Mouse (Mus musculus): ENCODE measurements around the gene Ypel2. TPM values are rescaled to one million over a fixed set of nuclear protein-coding genes. Genes with fewer than 3 reads are reported as not detected.
A peak's percentile ranks its signal among the peaks of the same experiment; 100 is the strongest.

Ypel2 gene
- total RNA-seq, 2 experiments from 2014 or later, result 26.1 to 31.3 TPM

GRCm38 (mm10) chr11:86965079-86965478 lies 28.4 kb downstream of the Ypel2 start:
- intact Hi-C loops (cut with DNase I), result loop anchor here (2.0 kb wide), 1 partner anchor 28 kb away; the partner anchor contains the start of gene Ypel2
- DNase-seq, result no peak

GRCm38 (mm10) chr11:86963698-86964097 lies 29.8 kb downstream of the Ypel2 start:
- intact Hi-C loops (cut with DNase I), result loop anchor here (2.0 kb wide), 1 partner anchor 29 kb away; the partner anchor contains the start of gene Ypel2

GRCm38 (mm10) chr11:86963027-86963426 lies 30.5 kb downstream of the Ypel2 start:
- intact Hi-C loops (cut with DNase I), result no loop called here
- peak; percentile 58 to 78 for DNase-seq

More at GRCm38 (mm10) chr11:86963698-86964097, 29.8 kb downstream of the Ypel2 start:
- DNase-seq, result no peak

GRCm38 (mm10) chr11:86962362-86962761 lies 31.1 kb downstream of the Ypel2 start:
- intact Hi-C loops (cut with DNase I), result no loop called here
- DNase-seq, result no peak

GRCm38 (mm10) chr11:86961510-86962303 lies 31.8 kb downstream of the Ypel2 start:
- intact Hi-C loops (cut with DNase I), result no loop called here
- DNase-seq, result peak; percentile 83 to 91

GRCm38 (mm10) chr11:86960331-86960730 lies 33.2 kb downstream of the Ypel2 start:
- DNase-seq, result no peak
- intact Hi-C loops (cut with DNase I), result no loop called here

- peak; percentile 46 to 54 for DNase-seq
- intact Hi-C loops (cut with DNase I), result loop anchor here (2.0 kb wide), 1 partner anchor 38 kb away; no protein-coding TSS in a partner anchor
These were observed 34.5 kb downstream of the Ypel2 start for GRCm38 (mm10) chr11:86958721-86959675.

- peak; percentile 57 to 72 for DNase-seq
These were observed 35.3 kb downstream of the Ypel2 start for GRCm38 (mm10) chr11:86958182-86958581.

GRCm38 (mm10) chr11:86956363-86956762 lies 37.1 kb downstream of the Ypel2 start:
- DNase-seq, result no peak
- intact Hi-C loops (cut with DNase I), result no loop called here

More at GRCm38 (mm10) chr11:86958182-86958581, 35.3 kb downstream of the Ypel2 start:
- intact Hi-C loops (cut with DNase I), result loop anchor here (2.0 kb wide), 1 partner anchor 37 kb away; no protein-coding TSS in a partner anchor

GRCm38 (mm10) chr11:86954616-86955270 lies 38.8 kb downstream of the Ypel2 start:
- DNase-seq, result peak; percentile 63 to 66
- intact Hi-C loops (cut with DNase I), result no loop called here

- peak; percentile 60 to 65 for DNase-seq
- intact Hi-C loops (cut with DNase I), result no loop called here
These were observed 40.4 kb downstream of the Ypel2 start for GRCm38 (mm10) chr11:86953096-86953495.

- intact Hi-C loops (cut with DNase I), result no loop called here
- DNase-seq, result no peak
These were observed 40.8 kb downstream of the Ypel2 start for GRCm38 (mm10) chr11:86952659-86953058.

- intact Hi-C loops (cut with DNase I), result no loop called here
- no peak for DNase-seq
These were observed 41.8 kb downstream of the Ypel2 start for GRCm38 (mm10) chr11:86951672-86952071.

GRCm38 (mm10) chr11:86950491-86950890 lies 43.0 kb downstream of the Ypel2 start:
- DNase-seq, result peak; percentile 67 to 71

GRCm38 (mm10) chr11:86949951-86950441 lies 43.5 kb downstream of the Ypel2 start:
- DNase-seq, result peak; percentile 74 to 78

More at GRCm38 (mm10) chr11:86950491-86950890, 43.0 kb downstream of the Ypel2 start:
- intact Hi-C loops (cut with DNase I), result no loop called here

GRCm38 (mm10) chr11:86946644-86947195 lies 46.8 kb downstream of the Ypel2 start:
- intact Hi-C loops (cut with DNase I), result loop anchor here (10.0 kb wide), 1 partner anchor 48 kb away; the partner anchor contains the start of gene Ypel2
- no peak for DNase-seq

More at GRCm38 (mm10) chr11:86949951-86950441, 43.5 kb downstream of the Ypel2 start:
- intact Hi-C loops (cut with DNase I), result loop anchor here (10.0 kb wide), 1 partner anchor 45 kb away; the partner anchor contains the start of gene Ypel2

- intact Hi-C loops (cut with DNase I), result loop anchor here (10.0 kb wide), 1 partner anchor 49 kb away; the partner anchor contains the start of gene Ypel2
- peak in 1 of 2 experiments; percentile 58 for DNase-seq
These were observed 47.6 kb downstream of the Ypel2 start for GRCm38 (mm10) chr11:86945933-86946332.

- intact Hi-C loops (cut with DNase I), result loop anchor here (10.0 kb wide), 1 partner anchor 50 kb away; the partner anchor contains the start of gene Ypel2
- DNase-seq, result no peak
These were observed 48.4 kb downstream of the Ypel2 start for GRCm38 (mm10) chr11:86945058-86945457.

- intact Hi-C loops (cut with DNase I), result loop anchor here (10.0 kb wide), 1 partner anchor 50 kb away; the partner anchor contains the start of gene Ypel2
- no peak for DNase-seq
These were observed 49.0 kb downstream of the Ypel2 start for GRCm38 (mm10) chr11:86944539-86944938.

Measured in heart, postnatal 10 days (tissue).